Mouse (Mus musculus): ENCODE results near the gene Vopp1. TPM values are rescaled to one million over a fixed set of nuclear protein-coding genes. Genes with fewer than 3 reads are reported as not detected.

Vopp1 gene
- total RNA-seq, 2 experiments from 2014 or later: 270 to 358 TPM

DNA sequence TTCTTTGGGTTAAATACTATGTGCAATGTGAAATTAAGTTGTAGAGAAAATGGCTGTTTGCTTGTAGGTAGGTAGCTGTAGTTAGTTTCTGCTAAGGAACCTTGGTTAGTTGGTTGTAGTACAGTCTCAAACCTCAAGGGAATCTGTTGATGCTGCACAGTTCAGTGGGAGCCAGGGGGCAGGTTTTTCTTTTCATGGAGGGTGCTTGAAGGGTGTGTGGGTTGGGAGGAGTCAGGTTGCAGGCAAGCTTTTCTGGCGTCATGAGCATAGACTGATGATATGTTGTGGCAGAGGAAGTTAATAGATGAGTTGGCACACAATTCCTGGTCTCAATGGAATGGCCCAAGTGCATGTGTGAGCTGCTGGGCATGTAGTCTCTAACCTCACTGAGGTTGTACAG, 113.2 kb downstream of the Vopp1 start:
- peak; percentile 75 for ATAC-seq (replicated peaks; ENCODE audit: low FRiP score, poor library complexity, severe bottlenecking)

DNA sequence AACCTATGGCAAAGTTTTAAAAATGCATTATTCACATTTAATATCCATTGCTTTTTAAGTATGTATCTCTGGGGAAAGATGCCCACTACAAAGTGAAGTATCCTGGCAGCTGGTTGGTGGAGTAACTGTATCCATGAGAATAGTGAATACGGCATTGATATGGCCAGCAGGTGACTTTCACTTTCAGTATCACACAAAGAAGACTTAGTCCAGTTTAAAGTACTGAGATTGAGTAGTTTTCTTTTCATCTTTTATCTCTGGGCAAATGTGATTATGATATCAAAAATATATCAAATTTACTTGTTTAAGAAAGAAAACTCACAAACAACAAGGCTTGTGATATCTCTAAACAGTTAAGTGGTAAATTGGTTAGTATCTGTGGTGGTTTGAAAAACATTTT, 118.2 kb downstream of the Vopp1 start:
- ATAC-seq (replicated peaks; ENCODE audit: low FRiP score, poor library complexity, severe bottlenecking): no peak

DNA sequence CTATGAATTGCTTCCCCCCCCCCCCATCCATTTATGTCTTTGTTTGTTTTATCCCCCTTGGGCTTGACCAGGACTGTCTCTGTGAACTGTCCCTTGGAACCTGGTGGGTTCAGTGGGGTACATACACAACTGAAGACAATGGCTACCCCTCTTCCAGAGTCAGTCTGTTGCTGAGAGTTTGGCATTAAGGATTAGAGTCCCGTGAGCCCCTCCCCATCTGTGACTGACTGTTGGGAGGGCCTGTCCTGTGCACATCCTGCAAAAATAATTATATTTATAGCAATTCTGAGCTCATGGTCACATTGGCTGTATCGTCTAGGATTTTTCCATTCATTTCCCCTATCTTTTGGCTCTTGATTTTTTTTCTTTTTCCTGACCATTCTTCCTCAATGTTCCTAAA, 121.3 kb downstream of the Vopp1 start:
- ATAC-seq (replicated peaks; ENCODE audit: low FRiP score, poor library complexity, severe bottlenecking): peak; percentile 20

DNA sequence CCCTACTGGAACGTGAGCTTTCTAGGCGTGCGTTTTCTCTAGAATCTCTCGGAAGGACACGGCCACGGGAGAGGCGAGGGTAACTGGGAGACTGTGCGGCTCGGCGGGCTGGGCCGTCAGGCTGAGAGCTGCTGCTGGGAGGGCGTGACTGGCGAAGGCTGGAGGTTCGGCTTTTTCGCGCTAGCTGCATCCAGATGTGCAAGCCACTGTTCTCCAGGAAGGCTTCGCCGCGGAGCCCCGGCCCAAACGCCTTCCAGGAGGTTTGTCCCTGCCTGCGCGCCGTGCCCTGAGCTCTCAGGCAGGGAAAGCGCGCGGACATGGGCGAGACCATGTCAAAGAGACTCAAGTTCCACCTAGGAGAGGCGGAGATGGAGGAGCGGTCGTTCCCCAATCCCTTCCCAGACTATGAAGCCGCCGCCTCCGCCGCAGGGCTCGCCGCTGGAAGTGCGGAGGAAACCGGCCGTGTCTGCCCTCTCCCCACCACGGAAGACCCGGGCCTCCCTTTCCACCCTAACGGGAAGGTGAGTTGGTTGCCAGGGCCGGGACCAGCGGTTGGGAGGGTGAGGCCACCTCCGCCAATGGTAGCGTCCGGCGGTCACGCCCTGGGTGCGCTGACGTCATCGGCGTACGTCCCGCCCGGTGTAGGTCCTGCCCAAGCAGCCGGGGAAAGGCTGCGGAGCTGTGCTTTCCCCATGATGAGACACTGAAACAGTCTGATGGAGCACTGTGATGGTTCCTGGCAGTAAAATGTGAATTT, 122.0 kb downstream of the Vopp1 start:
- ATAC-seq (replicated peaks; ENCODE audit: low FRiP score, poor library complexity, severe bottlenecking): peak; percentile 94

DNA sequence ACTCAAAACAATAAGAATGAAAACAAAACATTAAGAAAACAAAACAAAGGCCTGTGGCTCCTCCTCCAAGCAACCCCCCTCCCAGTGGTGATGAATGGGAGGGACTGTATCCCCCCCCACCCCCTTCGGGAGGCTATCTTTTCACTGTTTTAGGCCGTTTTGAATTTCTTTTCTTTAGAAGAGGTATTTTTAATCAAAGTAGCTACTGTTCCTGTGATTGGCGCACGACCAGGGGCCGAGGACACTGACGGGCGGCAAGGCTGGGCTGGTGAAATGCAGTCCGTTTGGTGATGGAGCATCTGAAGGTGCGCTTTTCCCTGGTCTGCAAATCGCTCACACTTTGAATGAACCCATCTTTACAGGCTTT, 122.6 kb downstream of the Vopp1 start, which contains the start of gene Lancl2:
Gene Lancl2, plus strand, starts transcription at position 165 of the 367 bp plus-strand sequence.
- peak; percentile 43 for ATAC-seq (replicated peaks; ENCODE audit: low FRiP score, poor library complexity, severe bottlenecking)

DNA sequence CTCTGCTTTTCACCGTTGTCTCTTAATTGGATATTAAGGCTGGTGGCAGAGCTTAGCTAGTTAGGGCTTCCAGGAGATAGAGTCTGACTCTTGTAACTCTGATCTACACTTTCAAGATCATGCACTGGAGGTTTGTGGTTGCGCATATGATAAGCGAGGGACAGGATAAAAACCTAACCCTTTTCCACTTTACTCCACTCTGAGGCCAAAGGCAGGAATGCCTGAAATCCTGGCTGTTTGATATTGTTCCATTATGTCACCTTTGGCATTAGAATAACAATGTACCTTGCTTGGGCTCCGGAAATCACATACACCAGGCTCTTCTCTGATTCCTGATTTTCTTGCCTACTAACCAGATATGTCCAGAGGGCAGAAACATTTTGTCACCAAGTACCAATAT, 123.3 kb downstream of the Vopp1 start:
- no peak for ATAC-seq (replicated peaks; ENCODE audit: low FRiP score, poor library complexity, severe bottlenecking)

DNA sequence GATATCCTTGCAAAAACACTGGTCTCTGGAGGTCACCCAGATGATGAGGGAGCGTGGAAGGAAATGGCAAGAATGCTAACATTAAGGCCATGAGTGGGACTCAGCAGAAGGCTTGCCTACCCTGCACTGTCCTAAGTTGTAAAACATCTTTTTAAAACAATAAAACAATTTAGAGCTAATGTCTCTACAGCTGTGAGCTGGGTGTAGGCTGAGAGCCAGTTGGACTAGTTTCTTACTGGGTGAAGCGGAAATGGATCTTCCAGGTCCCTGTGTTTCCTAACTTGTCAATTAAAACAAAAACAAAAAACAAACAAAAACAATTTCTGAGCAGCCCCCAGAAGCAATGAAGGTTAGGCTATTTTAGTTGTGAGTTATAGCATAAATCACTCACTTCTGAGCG, 131.8 kb downstream of the Vopp1 start:
- ATAC-seq (replicated peaks; ENCODE audit: low FRiP score, poor library complexity, severe bottlenecking): no peak

DNA sequence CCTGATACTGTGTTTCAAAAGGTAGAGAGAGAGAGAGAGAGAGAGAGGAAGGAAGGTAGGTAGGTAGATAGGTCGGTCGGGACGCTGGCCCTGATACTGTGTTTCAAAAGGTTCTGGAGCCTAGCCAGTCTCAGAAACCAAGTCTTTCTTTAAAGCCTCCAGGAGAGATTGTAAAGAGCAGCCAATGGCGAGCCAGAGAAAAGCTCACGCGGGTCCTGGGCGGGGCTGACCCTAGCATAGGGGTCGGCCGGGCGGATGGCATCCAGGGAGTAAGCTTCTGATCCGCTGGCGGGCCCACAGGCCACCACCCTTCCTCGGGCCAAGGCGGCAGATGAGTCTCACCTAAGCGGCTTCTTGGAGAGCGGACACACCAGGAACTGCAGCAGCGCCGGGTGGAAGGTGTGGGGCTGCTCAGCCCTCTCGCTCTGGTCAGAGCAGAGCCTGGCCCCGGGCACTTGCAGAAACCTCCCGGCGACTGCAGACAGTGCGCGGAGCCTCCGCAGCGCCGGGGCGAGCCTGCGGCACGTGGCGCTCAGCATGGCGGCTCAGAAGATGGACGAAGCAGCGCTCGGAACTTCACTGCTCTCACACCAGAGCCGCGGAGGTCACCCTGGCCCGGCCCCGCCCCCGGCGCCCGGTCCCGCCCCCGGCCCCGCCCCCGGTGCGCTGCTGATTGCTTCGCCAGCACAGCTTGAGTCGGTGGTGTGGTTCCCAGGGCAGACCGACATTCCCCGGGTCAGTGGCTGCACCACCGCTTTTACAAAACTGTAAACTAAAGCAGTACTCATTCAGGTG, 133.3 kb downstream of the Vopp1 start, which contains the start of gene Pyurf:
Gene Pyurf, minus strand, starts transcription at position 612 of the 795 bp plus-strand sequence.
- peak; percentile 94 for ATAC-seq (replicated peaks; ENCODE audit: low FRiP score, poor library complexity, severe bottlenecking)

DNA sequence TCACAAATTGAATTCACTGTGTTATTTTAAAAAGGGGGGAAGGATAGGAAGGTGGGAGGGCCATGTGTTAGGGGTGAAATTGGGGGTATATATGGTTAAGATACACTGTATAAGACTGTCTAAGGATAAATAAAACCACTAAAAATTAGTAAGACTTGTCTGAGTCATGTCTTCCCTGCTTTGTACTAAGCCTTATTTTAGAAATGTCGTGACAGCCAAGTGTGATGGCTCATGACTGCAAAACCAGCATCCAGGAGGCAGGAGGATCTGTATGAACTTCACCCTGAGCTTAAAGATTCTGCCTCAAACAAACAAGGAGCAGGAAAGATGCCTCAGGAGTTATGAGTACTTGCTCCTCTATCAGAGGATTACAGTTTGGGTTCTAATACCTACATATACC, 140.8 kb downstream of the Vopp1 start:
- ATAC-seq (replicated peaks; ENCODE audit: low FRiP score, poor library complexity, severe bottlenecking): no peak

Other genes with a start within 250 kb of the Vopp1 start
- 76.9 and 83.4 TPM in 2 replicates for gene Herc6, start 244.2 kb downstream of the Vopp1 start, total RNA-seq (2015; ENCODE audit: low replicate concordance)
- gene Herc6, start 244.2 kb downstream of the Vopp1 start, total RNA-seq (2017; ENCODE audit: low replicate concordance): 95.7 and 121 TPM in 2 replicates
- 7.1 and 7.7 TPM in 2 replicates for gene Pyurf, start 133.1 kb downstream of the Vopp1 start, total RNA-seq (2015; ENCODE audit: low replicate concordance)
- 16.4 and 20.8 TPM in 2 replicates for gene Pyurf, start 133.1 kb downstream of the Vopp1 start, total RNA-seq (2017; ENCODE audit: low replicate concordance)
- 13.1 and 21.7 TPM in 2 replicates for gene Lancl2, start 122.6 kb downstream of the Vopp1 start, total RNA-seq (2015; ENCODE audit: low replicate concordance)
- gene Lancl2, start 122.6 kb downstream of the Vopp1 start, total RNA-seq (2017; ENCODE audit: low replicate concordance): 26.2 and 45.4 TPM in 2 replicates
- not detected in 2 replicates for gene Vmn1r21, start 25.2 kb upstream of the Vopp1 start, total RNA-seq (2015; ENCODE audit: low replicate concordance)
- gene Vmn1r21, start 25.2 kb upstream of the Vopp1 start, total RNA-seq (2017; ENCODE audit: low replicate concordance): not detected in 2 replicates
- not detected in 2 replicates for gene Vmn1r22, start 82.9 kb upstream of the Vopp1 start, total RNA-seq (2015; ENCODE audit: low replicate concordance)
- gene Vmn1r22, start 82.9 kb upstream of the Vopp1 start, total RNA-seq (2017; ENCODE audit: low replicate concordance): 0.56 TPM in 1 of 2 replicates, not detected in the other
- gene Vmn1r23, start 101.7 kb upstream of the Vopp1 start, total RNA-seq (2015; ENCODE audit: low replicate concordance): not detected in 2 replicates
- not detected in 2 replicates for gene Vmn1r23, start 101.7 kb upstream of the Vopp1 start, total RNA-seq (2017; ENCODE audit: low replicate concordance)
- not detected in 2 replicates for gene Vmn1r24, start 136.3 kb upstream of the Vopp1 start, total RNA-seq (2015; ENCODE audit: low replicate concordance)
- gene Vmn1r24, start 136.3 kb upstream of the Vopp1 start, total RNA-seq (2017; ENCODE audit: low replicate concordance): not detected in 2 replicates
- gene Vmn1r25, start 155.7 kb upstream of the Vopp1 start, total RNA-seq (2015; ENCODE audit: low replicate concordance): not detected in 2 replicates
- gene Vmn1r25, start 155.7 kb upstream of the Vopp1 start, total RNA-seq (2017; ENCODE audit: low replicate concordance): not detected in 2 replicates
- not detected in 2 replicates for gene Vmn1r26, start 190.0 kb upstream of the Vopp1 start, total RNA-seq (2015; ENCODE audit: low replicate concordance)
- gene Vmn1r26, start 190.0 kb upstream of the Vopp1 start, total RNA-seq (2017; ENCODE audit: low replicate concordance): not detected in 2 replicates

Measured in erythroblast, adult 5-6 weeks (primary cell).